Mouse (Mus musculus): Measurements from ENCODE around the gene Smok2a.
"Not testable (repeated sequence)": the region's sequence is repeated elsewhere in the genome, so short reads cannot be mapped to it uniquely, and the experiment has no call there.

Smok2a gene

GRCm38 (mm10) chr17:13214169-13214568 is 6.8 kb upstream of the Smok2a start:
- no peak for DNase-seq (ENCODE audit: low spot score)

- DNase-seq (ENCODE audit: low spot score) = no peak
These were observed 5.4 kb upstream of the Smok2a start for GRCm38 (mm10) chr17:13215595-13215994.

GRCm38 (mm10) chr17:13221921-13222320 is 933 bp downstream of the Smok2a start:
- not testable (repeated sequence) for DNase-seq (ENCODE audit: low spot score)

DNA sequence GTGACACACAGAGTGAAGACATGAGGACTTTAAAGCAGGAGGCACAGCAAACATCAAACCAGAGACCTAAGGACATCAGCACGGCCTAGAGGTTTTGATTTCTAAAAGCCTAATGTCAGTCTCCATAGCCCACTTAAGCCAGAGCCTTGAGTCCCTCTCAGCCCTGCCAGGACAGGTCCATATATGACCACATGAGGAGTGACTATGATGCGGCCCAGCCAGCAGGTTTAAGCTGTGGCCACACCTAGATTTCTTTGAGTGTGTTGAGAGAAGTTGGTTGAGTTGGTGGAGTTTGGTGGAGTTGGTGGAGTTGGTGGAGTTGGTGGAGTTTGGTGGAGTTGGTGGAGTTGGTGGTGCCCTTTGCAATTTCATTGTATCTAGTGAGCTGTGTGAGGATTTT is 9.0 kb downstream of the Smok2a start, which contains the start of gene Smok2b:
Smok2b (plus strand) TSS at position 301 of the 400 bp plus-strand sequence.
- not testable (repeated sequence) for DNase-seq (ENCODE audit: low spot score)

- not testable (repeated sequence) for DNase-seq (ENCODE audit: low spot score)
These were observed 18.5 kb downstream of the Smok2a start for GRCm38 (mm10) chr17:13239461-13239860.

- DNase-seq (ENCODE audit: low spot score) = not testable (repeated sequence)
These were observed 20.1 kb downstream of the Smok2a start for GRCm38 (mm10) chr17:13240807-13241727.

- not testable (repeated sequence) for DNase-seq (ENCODE audit: low spot score)
These were observed 33.8 kb downstream of the Smok2a start for GRCm38 (mm10) chr17:13254786-13255185.

Data from layer of hippocampus, adult 9-10 months (tissue).